11 mouse cellular contexts compared by ENCODE assay signal in genomic region chr9:119353926-119354325, GRCm38 (mm10). TPM values are rescaled to one million over a fixed set of nuclear protein-coding genes. Genes with fewer than 3 reads are reported as not detected.
"Had no signal": no experiment of that assay in that cellular context is flagged by ENCODE, and none has a peak within 500 bp of the region (broad histone marks: within the 10 kb centered on the region; RNA-seq: fewer than 3 reads in every experiment).

No protein-coding gene starts in this region.

- H3K9me3 ChIP-seq: intestine, embryonic 15.5 days; limb, embryonic 15.5 days; liver, embryonic 13.5 days; midbrain, embryonic 15.5 days; neural tube, embryonic 12.5 days had no signal

- ATAC-seq: intestine, embryonic 15.5 days; midbrain, embryonic 15.5 days had no signal

- DNase-seq: liver, embryonic 13.5 days; lung, adult 18-20 months; thymus, postnatal 14 days had no signal

- H3K27me3 ChIP-seq: intestine, embryonic 15.5 days; limb, embryonic 15.5 days; liver, embryonic 13.5 days; midbrain, embryonic 15.5 days had no signal

- H3K4me2 ChIP-seq: hindbrain, embryonic 14.5 days; intestine, embryonic 15.5 days; limb, embryonic 15.5 days; liver, embryonic 13.5 days; midbrain, embryonic 15.5 days; neural tube, embryonic 12.5 days had no signal

- H3K4me3 ChIP-seq: intestine, embryonic 15.5 days; left cerebral cortex, adult 2 months; limb, embryonic 15.5 days; liver, embryonic 13.5 days; midbrain, embryonic 15.5 days; neural tube, embryonic 12.5 days had no signal

- H3K9ac ChIP-seq: hindbrain, embryonic 14.5 days; intestine, embryonic 15.5 days; limb, embryonic 15.5 days; liver, embryonic 13.5 days; midbrain, embryonic 15.5 days; neural tube, embryonic 12.5 days had no signal

- H3K27ac ChIP-seq: hindbrain, embryonic 14.5 days; intestine, embryonic 15.5 days; left cerebral cortex, adult 2 months; limb, embryonic 15.5 days; liver, embryonic 13.5 days; midbrain, embryonic 15.5 days; neural tube, embryonic 12.5 days; stomach, postnatal 0 days had no signal

RNA-seq across cellular contexts. Expression of gene Slc22a14, which starts 11.4 kb away (rescaled TPM):
- polyA plus RNA-seq: hindbrain, embryonic 14.5 days; limb, embryonic 11.5 days; limb, embryonic 15.5 days; liver, embryonic 13.5 days; midbrain, embryonic 15.5 days; neural tube, embryonic 12.5 days; stomach, postnatal 0 days had no signal
